Mouse (Mus musculus) embryonic facial prominence, embryonic 13.5 days (tissue): ENCODE measurements around the gene Ccdc158. TPM values are rescaled to one million over a fixed set of nuclear protein-coding genes. Genes with fewer than 3 reads are reported as not detected.

Experiments
- ATAC-seq: fragments of 200-750 bp; cut with Nextera tagmentation; 2 replicates; pipeline ENCODE4 v1.8.0; 2017; ENCODE audit warnings: low read depth; ENCODE audit not compliant: insufficient number of reproducible peaks, insufficient read depth, low FRiP score, low TSS enrichment
- H3K27ac ChIP-seq: fragments of 300-500 bp; sonication (generic); 2 replicates; pipeline ENCODE4 v1.5.1; 2015; ENCODE audit warnings: moderate library complexity, mild to moderate bottlenecking, inconsistent platforms
- H3K27me3 ChIP-seq: fragments of 300-500 bp; sonication (generic); 2 replicates; pipeline ENCODE4 v1.6.1; 2015; ENCODE audit warnings: mild to moderate bottlenecking, inconsistent platforms
- H3K36me3 ChIP-seq: fragments of 300-500 bp; sonication (generic); 2 replicates; pipeline ENCODE4 v1.6.1; 2015; ENCODE audit warnings: mild to moderate bottlenecking, inconsistent platforms
- H3K4me1 ChIP-seq: fragments of 300-500 bp; sonication (generic); 2 replicates; pipeline ENCODE4 v1.6.1; 2015; ENCODE audit warnings: inconsistent platforms
- H3K4me2 ChIP-seq: fragments of 300-500 bp; sonication (generic); 2 replicates; pipeline ENCODE4 v1.6.1; 2015; ENCODE audit warnings: moderate library complexity, mild to moderate bottlenecking, inconsistent platforms
- H3K4me3 ChIP-seq: fragments of 300-500 bp; sonication (generic); 2 replicates; pipeline ENCODE4 v1.5.1; 2015; ENCODE audit warnings: mild to moderate bottlenecking, inconsistent platforms
- H3K9ac ChIP-seq: fragments of 300-500 bp; sonication (generic); 2 replicates; pipeline ENCODE4 v1.6.1; 2015; ENCODE audit warnings: mild to moderate bottlenecking, inconsistent platforms
- H3K9me3 ChIP-seq: fragments of 300-500 bp; sonication (generic); 2 replicates; pipeline ENCODE4 v1.6.1; 2016; ENCODE audit warnings: inconsistent platforms
- WGBS: fragments of 180-500 bp; shearing (Covaris S2); methylation state at CpG from one replicate; pipeline ENCODE4 v1.1.7; 2015; ENCODE audit warnings: mixed read lengths; 5-methylcytosine and 5-hydroxymethylcytosine counted together
- polyA plus RNA-seq: library from polyadenylated mRNA; unstranded; fragments of >200 nt; fragmentation: Nextera tagmentation; extraction: Ambion mirVana; gene quantifications from 2 replicates; pipeline ENCODE4 v1.2.1, GENCODE M21; 2015

Gene Ccdc158
- polyA plus RNA-seq, 1 experiment from 2014 or later = 0.41 TPM

GRCm38 (mm10) chr5:92579559-92579958, 95.5 kb downstream of the Ccdc158 start:
- 84% methylated on average over 14 of the region's 14 CpGs for WGBS
- ATAC-seq = no peak

GRCm38 (mm10) chr5:92571232-92571631, 103.8 kb downstream of the Ccdc158 start:
- no peak overlapping the region for H3K9ac ChIP-seq
- H3K4me2 ChIP-seq = no peak overlapping the region
- H3K9me3 ChIP-seq = no peaks in the 10 kb centered on the region
- H3K4me1 ChIP-seq = no peaks in the 10 kb centered on the region
- no peaks in the 10 kb centered on the region for H3K36me3 ChIP-seq
- no peaks in the 10 kb centered on the region for H3K27me3 ChIP-seq
- no peak overlapping the region for H3K4me3 ChIP-seq
- ATAC-seq = no peak
- WGBS = 77% methylated on average over 4 of the region's 4 CpGs
- no peak overlapping the region for H3K27ac ChIP-seq

More at GRCm38 (mm10) chr5:92579559-92579958, 95.5 kb downstream of the Ccdc158 start:
- Histone ChIP-seq H3K4me3 (no peak overlapping the region), H3K9me3 (no peaks in the 10 kb centered on the region), H3K4me1 (no peaks in the 10 kb centered on the region), H3K9ac (no peak overlapping the region), H3K4me2 (no peak overlapping the region), H3K36me3 (no peaks in the 10 kb centered on the region), H3K27ac (no peak overlapping the region), H3K27me3 (no peaks in the 10 kb centered on the region)

GRCm38 (mm10) chr5:92562002-92562401, 113.1 kb downstream of the Ccdc158 start:
- H3K4me1 ChIP-seq = peaks cover 24% of the 10 kb centered on the region; the same call in 1 of the 2 replicates
- no peaks in the 10 kb centered on the region for H3K9me3 ChIP-seq
- H3K36me3 ChIP-seq = no peaks in the 10 kb centered on the region
- H3K4me2 ChIP-seq = no peak overlapping the region
- 66% methylated on average over 13 of the region's 13 CpGs for WGBS
- no peak overlapping the region for H3K9ac ChIP-seq
- no peak for ATAC-seq
- no peak overlapping the region for H3K4me3 ChIP-seq
- H3K27ac ChIP-seq = no peak overlapping the region
- H3K27me3 ChIP-seq = no peaks in the 10 kb centered on the region

- 79% methylated on average over 2 of the region's 2 CpGs for WGBS
- ATAC-seq = peak; percentile 52; the same call in 1 of the 2 replicates
- Histone ChIP-seq H3K9me3 (no peaks in the 10 kb centered on the region), H3K4me1 (peaks cover 24% of the 10 kb centered on the region; the same call in 1 of the 2 replicates), H3K9ac (no peak overlapping the region), H3K4me2 (no peak overlapping the region), H3K27ac (no peak overlapping the region), H3K27me3 (no peaks in the 10 kb centered on the region), H3K4me3 (no peak overlapping the region), H3K36me3 (no peaks in the 10 kb centered on the region)
These were observed 114.9 kb downstream of the Ccdc158 start for GRCm38 (mm10) chr5:92560201-92560600.

Other genes starting within 250 kb of the Ccdc158 start
- 52.7 and 57.0 TPM in 2 replicates for gene Nup54, start 240.1 kb downstream of the Ccdc158 start, polyA plus RNA-seq
- gene Scarb2, start 168.4 kb downstream of the Ccdc158 start, polyA plus RNA-seq = 7.9 and 9.0 TPM in 2 replicates
- gene Fam47e, start 120.2 kb downstream of the Ccdc158 start, polyA plus RNA-seq = 0.32 and 0.58 TPM in 2 replicates
- 12.2 and 13.4 TPM in 2 replicates for gene Stbd1, start 72.2 kb downstream of the Ccdc158 start, polyA plus RNA-seq
- 1.7 and 2.1 TPM in 2 replicates for gene Shroom3, start 8.2 kb upstream of the Ccdc158 start, polyA plus RNA-seq